In genomic region chr14:34135391-34135790, GRCm38 (mm10) we compare ENCODE assay signal across 32 mouse cellular contexts. TPM values are rescaled to one million over a fixed set of nuclear protein-coding genes. Genes with fewer than 3 reads are reported as not detected.
DNase-seq lines count a peak whose midpoint lies in the region; ATAC-seq lines count a peak whose summit lies in the region.
"Had no signal": no experiment of that assay in that cellular context is flagged by ENCODE, and none has a peak within 500 bp of the region (broad histone marks: within the 10 kb centered on the region; RNA-seq: fewer than 3 reads in every experiment).

No protein-coding gene starts in this region.

- H3K36me3 ChIP-seq in forebrain, embryonic 10.5 days (replicated peaks): no peaks in the 10 kb centered on the region
- H3K36me3 ChIP-seq in forebrain, embryonic 13.5 days (ENCODE audit: poor library complexity, severe bottlenecking): no peaks in the 10 kb centered on the region
- H3K36me3 ChIP-seq: embryonic facial prominence, embryonic 12.5 days; embryonic facial prominence, embryonic 15.5 days; forebrain, embryonic 12.5 days; G1E; heart, embryonic 12.5 days; heart, embryonic 15.5 days; hindbrain, embryonic 10.5 days; hindbrain, embryonic 13.5 days; intestine, embryonic 15.5 days had no signal

- 0 out of 2 replicates have a peak, but pooled peaks cover 9% of the 10 kb centered on the region for H3K4me1 ChIP-seq in forebrain, embryonic 10.5 days
- H3K4me1 ChIP-seq in forebrain, embryonic 13.5 days: peaks cover 5% of the 10 kb centered on the region; the same call in 1 of the 2 replicates
- H3K4me1 ChIP-seq: embryonic facial prominence, embryonic 12.5 days; embryonic facial prominence, embryonic 15.5 days; heart, embryonic 15.5 days; intestine, embryonic 15.5 days had no signal

- no peak overlapping the region for H3K27ac ChIP-seq in forebrain, embryonic 10.5 days
- no peak overlapping the region for H3K27ac ChIP-seq in forebrain, embryonic 13.5 days
- H3K27ac ChIP-seq: embryonic facial prominence, embryonic 12.5 days; embryonic facial prominence, embryonic 15.5 days; forebrain, embryonic 12.5 days; heart, embryonic 15.5 days; hindbrain, embryonic 10.5 days; hindbrain, embryonic 13.5 days; intestine, embryonic 15.5 days had no signal

- ATAC-seq in forebrain, embryonic 13.5 days: no peak
- ATAC-seq: forebrain, embryonic 16.5 days; hindbrain, embryonic 16.5 days; intestine, embryonic 15.5 days had no signal

- no peak overlapping the region for H3K9ac ChIP-seq in forebrain, embryonic 13.5 days
- H3K9ac ChIP-seq: embryonic facial prominence, embryonic 12.5 days; embryonic facial prominence, embryonic 15.5 days; forebrain, embryonic 12.5 days; heart, embryonic 12.5 days; heart, embryonic 15.5 days; hindbrain, embryonic 13.5 days; intestine, embryonic 15.5 days had no signal

- peaks cover 12% of the 10 kb centered on the region for H3K27me3 ChIP-seq in forebrain, embryonic 10.5 days (ENCODE audit: poor library complexity, severe bottlenecking)
- H3K27me3 ChIP-seq in forebrain, embryonic 13.5 days: peaks cover 61% of the 10 kb centered on the region
- H3K27me3 ChIP-seq: CH12.LX; embryonic facial prominence, embryonic 12.5 days; embryonic facial prominence, embryonic 15.5 days; heart, embryonic 15.5 days; hindbrain, embryonic 13.5 days; intestine, embryonic 15.5 days had no signal

- peak; percentile 41 for DNase-seq in adrenal gland, adult 2 months
- DNase-seq in adrenal gland, adult 18-20 months (ENCODE audit: low spot score in 2 of 2): no peak
- peak; percentile 8 for DNase-seq in forebrain, embryonic 10.5 days (ENCODE audit: extremely low spot score, low spot score)
- DNase-seq in ovary, adult 18-20 months (ENCODE audit: low spot score): peak; percentile 16
- DNase-seq in ovary, postnatal 36 days (ENCODE audit: low spot score): no peak
- peak; percentile 18 to 40 for DNase-seq in adrenal gland, postnatal 36 days
- DNase-seq: B cell, adult 2 months; cerebellum, adult 11 months; cerebellum, adult 2 months; cerebellum, adult 9-11 months; cerebellum, postnatal 25 days; gastrocnemius, postnatal 10 days; gastrocnemius, postnatal 36 days; heart, postnatal 10 days; heart, postnatal 36 days; kidney, adult 11 months had no signal

- H3K4me2 ChIP-seq in forebrain, embryonic 13.5 days: no peak overlapping the region
- H3K4me2 ChIP-seq: embryonic facial prominence, embryonic 12.5 days; embryonic facial prominence, embryonic 15.5 days; forebrain, embryonic 12.5 days; heart, embryonic 12.5 days; heart, embryonic 15.5 days; hindbrain, embryonic 13.5 days; intestine, embryonic 15.5 days had no signal

- no peak overlapping the region for H3K4me3 ChIP-seq in forebrain, embryonic 10.5 days
- H3K4me3 ChIP-seq in forebrain, embryonic 13.5 days: no peak overlapping the region
- H3K4me3 ChIP-seq: embryonic facial prominence, embryonic 12.5 days; embryonic facial prominence, embryonic 15.5 days; forebrain, embryonic 12.5 days; heart, embryonic 12.5 days; heart, embryonic 15.5 days; hindbrain, embryonic 10.5 days; hindbrain, embryonic 13.5 days; intestine, embryonic 15.5 days had no signal

- no peaks in the 10 kb centered on the region for H3K9me3 ChIP-seq in forebrain, embryonic 10.5 days
- no peaks in the 10 kb centered on the region for H3K9me3 ChIP-seq in forebrain, embryonic 13.5 days (replicated peaks)
- H3K9me3 ChIP-seq: embryonic facial prominence, embryonic 12.5 days; embryonic facial prominence, embryonic 15.5 days; forebrain, embryonic 12.5 days; G1E; heart, embryonic 12.5 days; heart, embryonic 15.5 days; hindbrain, embryonic 10.5 days; hindbrain, embryonic 13.5 days; intestine, embryonic 15.5 days had no signal

RNA-seq across cellular contexts. Expression of gene Npy4r, which starts 16.9 kb away (rescaled TPM):
- under 1 TPM; 0.09 to 0.10 TPM for total RNA-seq in adrenal gland, adult 2 months (2021)
- 0.02 and 0.15 TPM in 2 replicates for polyA plus RNA-seq in adrenal gland, adult 2 months (2012; rRNA removed)
- total RNA-seq in adrenal gland, adult 18-20 months (2021): under 1 TPM in 1 of 2 experiments, not detected in 1; 0.10 TPM
- not detected in 2 replicates for polyA plus RNA-seq in forebrain, embryonic 10.5 days (2016; fragmentation: Nextera tagmentation; extraction: Ambion mirVana)
- polyA plus RNA-seq in forebrain, embryonic 13.5 days (2015; fragmentation: Nextera tagmentation; extraction: Ambion mirVana): 0.04 and 0.05 TPM in 2 replicates
- under 1 TPM; 0.13 to 0.20 TPM for total RNA-seq in adrenal gland, postnatal 36 days (2021)
- total RNA-seq: common myeloid progenitor, adult 5-6 weeks; granulocyte monocyte progenitor cell, adult 5-6 weeks had no signal
- polyA plus RNA-seq: forebrain, embryonic 12.5 days; G1E; hindbrain, embryonic 10.5 days had no signal

RNA-seq across cellular contexts. Expression of gene A630023A22Rik, which starts 32.8 kb away (rescaled TPM):
- total RNA-seq in adrenal gland, adult 2 months (2021): not detected
- polyA plus RNA-seq in adrenal gland, adult 2 months (2012; rRNA removed): not detected in 2 replicates
- total RNA-seq in adrenal gland, adult 18-20 months (2021): not detected
- polyA plus RNA-seq in forebrain, embryonic 10.5 days (2016; fragmentation: Nextera tagmentation; extraction: Ambion mirVana): not detected in 2 replicates
- polyA plus RNA-seq in forebrain, embryonic 13.5 days (2015; fragmentation: Nextera tagmentation; extraction: Ambion mirVana): not detected in 2 replicates
- total RNA-seq in adrenal gland, postnatal 36 days (2021): not detected
- total RNA-seq: CH12.LX; common myeloid progenitor, adult 5-6 weeks; gastrocnemius, adult 18-20 months; gastrocnemius, postnatal 10 days; gastrocnemius, postnatal 36 days; granulocyte monocyte progenitor cell, adult 5-6 weeks; heart, postnatal 10 days; heart, postnatal 36 days had no signal
- polyA plus RNA-seq: cerebellum, adult 2 months; embryonic facial prominence, embryonic 12.5 days; embryonic facial prominence, embryonic 15.5 days; forebrain, embryonic 12.5 days; forebrain, embryonic 16.5 days; G1E; heart, embryonic 12.5 days; heart, embryonic 15.5 days; hindbrain, embryonic 10.5 days; hindbrain, embryonic 13.5 days had no signal

RNA-seq across cellular contexts. Expression of gene Anxa8, which starts 49.6 kb away (rescaled TPM):
- total RNA-seq in adrenal gland, adult 2 months (2021): 1 to 10 TPM; 3.6 to 5.9 TPM
- polyA plus RNA-seq in adrenal gland, adult 2 months (2012; rRNA removed): 0.74 and 1.2 TPM in 2 replicates
- 1 to 10 TPM; 2.3 to 2.7 TPM for total RNA-seq in adrenal gland, adult 18-20 months (2021)
- 0.64 and 1.0 TPM in 2 replicates for polyA plus RNA-seq in forebrain, embryonic 10.5 days (2016; fragmentation: Nextera tagmentation; extraction: Ambion mirVana)
- polyA plus RNA-seq in forebrain, embryonic 13.5 days (2015; fragmentation: Nextera tagmentation; extraction: Ambion mirVana): not detected in 2 replicates
- 1 to 10 TPM; 2.8 to 3.5 TPM for total RNA-seq in adrenal gland, postnatal 36 days (2021)
- total RNA-seq: common myeloid progenitor, adult 5-6 weeks; G1E; granulocyte monocyte progenitor cell, adult 5-6 weeks had no signal
- polyA plus RNA-seq: forebrain, embryonic 16.5 days; G1E; hindbrain, embryonic 13.5 days had no signal

Comparison
In these comparisons a context has a peak if more than half of its experiments do, and no peak if none do; other contexts are left out.
1. DNase-seq: peak in adrenal gland, adult 2 months (single experiment), forebrain, embryonic 10.5 days (single experiment), ovary, adult 18-20 months (single experiment) and adrenal gland, postnatal 36 days (2 of 2); none in adrenal gland, adult 18-20 months (0 of 2) and ovary, postnatal 36 days (single experiment).